Mouse (Mus musculus) lung, postnatal 0 days (tissue): ENCODE measurements around the gene Efna2. TPM values are rescaled to one million over a fixed set of nuclear protein-coding genes. Genes with fewer than 3 reads are reported as not detected.
A peak's percentile ranks its signal among the peaks of the same experiment; 100 is the strongest.

ENCODE experiments used
- ATAC-seq: fragments of 200-750 bp; cut with Nextera tagmentation; 2 replicates; pipeline ENCODE4 v1.8.0; 2017; ENCODE audit warnings: moderate library complexity
- DNase-seq: peaks from one replicate; pipeline ENCODE4 v3.0.0-alpha.2; 2016; ENCODE audit warnings: low spot score
- H3K27ac ChIP-seq: fragments of 300-500 bp; sonication (generic); 2 replicates; pipeline ENCODE4 v1.5.1; 2014; ENCODE audit warnings: antibody characterized with exemption, mild to moderate bottlenecking, low read length, mixed read lengths
- H3K27me3 ChIP-seq: fragments of 300-500 bp; sonication (generic); replicated peaks from 2 replicates; pipeline ENCODE4 v1.6.1; 2014; ENCODE audit warnings: low read length, mixed read lengths; ENCODE audit not compliant: insufficient read depth
- H3K36me3 ChIP-seq: fragments of 300-500 bp; sonication (generic); 2 replicates; pipeline ENCODE4 v1.6.1; 2014; ENCODE audit warnings: low read length, mixed read lengths; ENCODE audit not compliant: insufficient read depth
- H3K4me1 ChIP-seq: fragments of 300-500 bp; sonication (generic); 2 replicates; pipeline ENCODE4 v1.6.1; 2014; ENCODE audit warnings: antibody characterized with exemption, low read depth, low read length, mixed read lengths; ENCODE audit not compliant: insufficient read depth
- H3K4me2 ChIP-seq: fragments of 300-500 bp; sonication (generic); replicated peaks from 2 replicates; pipeline ENCODE4 v1.6.1; 2014; ENCODE audit warnings: low read depth, mild to moderate bottlenecking, low read length, moderate library complexity, mixed read lengths
- H3K4me3 ChIP-seq: fragments of 300-500 bp; sonication (generic); 2 replicates; pipeline ENCODE4 v1.5.1; 2014; ENCODE audit warnings: low read depth, low read length
- H3K9ac ChIP-seq: fragments of 300-500 bp; sonication (generic); replicated peaks from 2 replicates; pipeline ENCODE4 v1.6.1; 2014; ENCODE audit warnings: low read depth, mild to moderate bottlenecking
- H3K9me3 ChIP-seq: fragments of 300-500 bp; sonication (generic); 2 replicates; pipeline ENCODE4 v1.6.1; 2016; ENCODE audit warnings: low read length, mixed read lengths
- CTCF ChIP-seq: IDR thresholded peaks from 2 replicates; pipeline ENCODE4 v1.5.1; 2016; ENCODE audit warnings: antibody characterized with exemption, mild to moderate bottlenecking
- EP300 ChIP-seq: IDR thresholded peaks from 2 replicates; pipeline ENCODE4 v1.6.1; 2016; ENCODE audit warnings: antibody characterized with exemption, mild to moderate bottlenecking, control low read depth
- WGBS: fragments of 180-500 bp; shearing (Covaris S2); extraction: QIAGEN DNeasy Blood & Tissue Kit; methylation state at CpG from one replicate; pipeline ENCODE4 v1.1.7; 2014; 5-methylcytosine and 5-hydroxymethylcytosine counted together
- polyA plus RNA-seq: library from polyadenylated mRNA; unstranded; fragments of >200 nt; fragmentation: Nextera tagmentation; extraction: Ambion mirVana; gene quantifications from 2 replicates; pipeline ENCODE4 v1.2.1, GENCODE M21; 2015

The Efna2 gene
- polyA plus RNA-seq, 1 experiment from 2014 or later, result 5.1 TPM

GRCm38 (mm10) chr10:80194441-80194840 lies 15.2 kb downstream of the Efna2 start:
- WGBS, result 66% methylated on average over 8 of the region's 8 CpGs
- Histone ChIP-seq H3K27ac (no peak overlapping the region), H3K9ac (no peak overlapping the region), H3K36me3 (no peaks in the 10 kb centered on the region), H3K4me2 (no peak overlapping the region), H3K4me1 (no peaks in the 10 kb centered on the region; the same call in 1 of the 2 replicates), H3K4me3 (no peak overlapping the region), H3K9me3 (no peaks in the 10 kb centered on the region), H3K27me3 (peaks cover 9% of the 10 kb centered on the region)
- DNase-seq, result no peak
- TF ChIP-seq CTCF (no peak), EP300 (no peak)
- no peak for ATAC-seq

- Histone ChIP-seq H3K4me3 (no peak overlapping the region), H3K27me3 (no peaks in the 10 kb centered on the region), H3K4me1 (no peaks in the 10 kb centered on the region)
Measured at GRCm38 (mm10) chr10:80196167-80196566, 16.9 kb downstream of the Efna2 start.

GRCm38 (mm10) chr10:80196778-80197581 lies 17.7 kb downstream of the Efna2 start:
- no peak overlapping the region for H3K4me2 ChIP-seq
- ATAC-seq, result no peak
- no peak overlapping the region for H3K4me3 ChIP-seq
- no peak overlapping the region for H3K27ac ChIP-seq
- TF ChIP-seq EP300 (no peak), CTCF (no peak)
- H3K9ac ChIP-seq, result no peak overlapping the region
- 75% methylated on average over 33 of the region's 33 CpGs for WGBS
- no peaks in the 10 kb centered on the region for H3K27me3 ChIP-seq
- no peaks in the 10 kb centered on the region for H3K4me1 ChIP-seq
- DNase-seq, result no peak
- no peaks in the 10 kb centered on the region for H3K36me3 ChIP-seq
- no peaks in the 10 kb centered on the region for H3K9me3 ChIP-seq

More at GRCm38 (mm10) chr10:80196167-80196566, 16.9 kb downstream of the Efna2 start:
- no peak overlapping the region for H3K4me2 ChIP-seq
- no peaks in the 10 kb centered on the region for H3K36me3 ChIP-seq
- 72% methylated on average over 1 of the region's 1 CpGs for WGBS
- no peak for DNase-seq
- no peak for ATAC-seq
- TF ChIP-seq EP300 (no peak), CTCF (no peak)
- no peak overlapping the region for H3K9ac ChIP-seq
- no peaks in the 10 kb centered on the region for H3K9me3 ChIP-seq
- no peak overlapping the region for H3K27ac ChIP-seq

GRCm38 (mm10) chr10:80199440-80200008 lies 20.2 kb downstream of the Efna2 start:
- H3K27me3 ChIP-seq, result no peaks in the 10 kb centered on the region
- WGBS, result 57% methylated on average over 3 of the region's 3 CpGs
- no peak overlapping the region for H3K9ac ChIP-seq
- H3K27ac ChIP-seq, result no peak overlapping the region
- H3K4me1 ChIP-seq, result no peaks in the 10 kb centered on the region
- ATAC-seq (peak; percentile 94), DNase-seq (peak; percentile 92)
- H3K4me2 ChIP-seq, result no peak overlapping the region
- H3K36me3 ChIP-seq, result no peaks in the 10 kb centered on the region
- no peaks in the 10 kb centered on the region for H3K9me3 ChIP-seq
- TF ChIP-seq CTCF (peak; percentile 97), EP300 (no peak)
- no peak overlapping the region for H3K4me3 ChIP-seq

GRCm38 (mm10) chr10:80200485-80200884 lies 21.2 kb downstream of the Efna2 start:
- Histone ChIP-seq H3K4me2 (no peak overlapping the region), H3K36me3 (no peaks in the 10 kb centered on the region), H3K9ac (no peak overlapping the region), H3K9me3 (no peaks in the 10 kb centered on the region), H3K27me3 (no peaks in the 10 kb centered on the region), H3K4me3 (no peak overlapping the region), H3K4me1 (no peaks in the 10 kb centered on the region), H3K27ac (no peak overlapping the region)
- WGBS, result 67% methylated on average over 6 of the region's 6 CpGs
- DNase-seq (no peak), ATAC-seq (no peak)
- TF ChIP-seq CTCF (no peak), EP300 (no peak)

- Histone ChIP-seq H3K9me3 (no peaks in the 10 kb centered on the region), H3K4me2 (no peak overlapping the region), H3K4me1 (no peaks in the 10 kb centered on the region), H3K27me3 (no peaks in the 10 kb centered on the region), H3K4me3 (no peak overlapping the region), H3K27ac (no peak overlapping the region), H3K36me3 (no peaks in the 10 kb centered on the region), H3K9ac (no peak overlapping the region)
- DNase-seq (no peak), ATAC-seq (no peak)
- WGBS, result 24% methylated on average over 7 of the region's 7 CpGs
- no peak for TF ChIP-seq CTCF
- no peak for TF ChIP-seq EP300
Measured at GRCm38 (mm10) chr10:80204055-80204454, 24.8 kb downstream of the Efna2 start.
